Mouse (Mus musculus) intestine, embryonic 15.5 days (tissue): ENCODE results near the gene Rpap1. TPM values are rescaled to one million over a fixed set of nuclear protein-coding genes. Genes with fewer than 3 reads are reported as not detected.

ENCODE experiments used
- ATAC-seq: fragments of 200-750 bp; cut with Nextera tagmentation; 2 replicates; pipeline ENCODE4 v1.8.0; 2017; ENCODE audit warnings: moderate TSS enrichment, moderate library complexity
- H3K27ac ChIP-seq: fragments of 300-500 bp; sonication (generic); 2 replicates; pipeline ENCODE4 v1.5.1; 2015; ENCODE audit warnings: mild to moderate bottlenecking, inconsistent platforms
- H3K27me3 ChIP-seq: fragments of 300-500 bp; sonication (generic); replicated peaks from 2 replicates; pipeline ENCODE4 v1.6.1; 2015; ENCODE audit warnings: inconsistent platforms
- H3K36me3 ChIP-seq: fragments of 300-500 bp; sonication (generic); 2 replicates; pipeline ENCODE4 v1.6.1; 2015; ENCODE audit warnings: inconsistent platforms
- H3K4me1 ChIP-seq: fragments of 300-500 bp; sonication (generic); replicated peaks from 2 replicates; pipeline ENCODE4 v1.6.1; 2015; ENCODE audit warnings: inconsistent platforms
- H3K4me2 ChIP-seq: fragments of 300-500 bp; sonication (generic); replicated peaks from 2 replicates; pipeline ENCODE4 v1.6.1; 2015; ENCODE audit warnings: mild to moderate bottlenecking, inconsistent platforms
- H3K4me3 ChIP-seq: fragments of 300-500 bp; sonication (generic); replicated peaks from 2 replicates; pipeline ENCODE4 v1.5.1; 2015; ENCODE audit warnings: inconsistent platforms
- H3K9ac ChIP-seq: fragments of 300-500 bp; sonication (generic); 2 replicates; pipeline ENCODE4 v1.6.1; 2015; ENCODE audit warnings: inconsistent platforms
- H3K9me3 ChIP-seq: fragments of 300-500 bp; sonication (generic); 2 replicates; pipeline ENCODE4 v1.6.1; 2016; ENCODE audit warnings: inconsistent platforms
- WGBS: fragments of 180-500 bp; shearing (Covaris S2); methylation state at CpG from one replicate; pipeline ENCODE4 v1.1.7; 2015; 5-methylcytosine and 5-hydroxymethylcytosine counted together
- polyA plus RNA-seq: library from polyadenylated mRNA; unstranded; fragments of >200 nt; fragmentation: Nextera tagmentation; extraction: Ambion mirVana; gene quantifications from 2 replicates; pipeline ENCODE4 v1.2.1, GENCODE M21; 2015

The Rpap1 gene
- 24.2 and 24.8 TPM in 2 replicates for polyA plus RNA-seq

DNA sequence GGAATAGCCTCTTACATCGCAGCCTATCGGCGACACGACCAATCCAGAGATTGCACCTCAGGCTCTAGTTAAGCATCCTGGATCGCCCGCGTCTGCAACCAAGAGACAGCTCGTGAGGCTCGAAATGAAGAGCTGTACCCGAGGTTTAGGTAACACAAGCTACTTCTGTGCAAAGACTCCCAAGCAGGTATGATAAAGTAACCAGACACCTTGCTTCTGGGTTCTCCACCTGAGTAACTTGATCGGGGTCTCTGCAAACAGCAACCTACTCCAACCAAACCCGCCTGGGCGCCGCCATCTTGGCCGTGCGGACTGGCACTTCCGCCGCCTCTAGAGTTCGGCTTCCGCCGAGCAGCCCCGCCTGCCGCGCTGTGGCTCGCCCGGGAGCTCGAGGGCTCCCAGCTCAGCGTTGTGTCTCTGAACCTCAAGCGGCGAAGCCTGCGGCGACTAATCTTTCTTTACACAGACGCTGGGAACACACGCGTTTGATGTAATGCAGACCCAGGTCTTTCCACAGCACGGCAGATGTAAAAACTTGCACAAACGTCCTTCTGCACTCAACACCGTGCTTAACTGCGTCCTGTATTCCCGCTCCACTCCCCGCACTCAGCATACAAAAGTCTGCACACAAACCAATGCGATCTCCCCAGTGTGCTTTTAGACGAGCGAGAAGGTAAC lies at the start of gene Rpap1:
Rpap1 (minus strand) TSS at position 332 of the 678 bp plus-strand sequence.
- peak within 1 kb of the TSS; percentile 86 for H3K4me2 ChIP-seq
- H3K36me3 ChIP-seq, result no peaks in the 10 kb centered on the region
- peak within 1 kb of the TSS; percentile 59 for H3K9ac ChIP-seq
- no peaks in the 10 kb centered on the region for H3K9me3 ChIP-seq
- WGBS, result under 1% methylated on average over 44 of the region's 44 CpGs
- peaks cover 3% of the 10 kb centered on the region; the same call in 1 of the 2 replicates for H3K4me1 ChIP-seq
- peak within 1 kb of the TSS; percentile 73 for H3K27ac ChIP-seq
- peak; percentile 97 for ATAC-seq
- H3K27me3 ChIP-seq, result no peaks in the 10 kb centered on the region
- peak within 1 kb of the TSS; percentile 63 for H3K4me3 ChIP-seq

DNA sequence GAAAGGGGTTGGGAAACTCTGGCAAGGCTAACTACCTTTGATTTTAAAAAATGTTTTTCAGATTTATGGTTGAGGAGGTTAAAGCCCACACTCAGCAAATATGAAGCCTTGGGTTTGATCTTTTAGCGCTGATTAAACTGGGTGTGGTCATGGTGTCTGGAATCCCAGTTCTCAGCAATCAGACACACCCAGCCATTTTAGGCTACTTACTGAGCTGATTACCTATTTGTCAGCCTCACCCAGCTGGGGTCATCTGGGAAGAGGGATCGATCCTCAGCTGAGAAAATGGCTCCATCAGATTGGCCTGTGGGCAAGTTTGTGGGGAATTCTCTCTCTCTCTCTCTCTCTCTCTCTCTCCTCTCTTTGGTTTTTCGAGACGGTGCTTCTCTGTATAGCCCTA lies 46.9 kb upstream of the Rpap1 start:
- no peaks in the 10 kb centered on the region for H3K27me3 ChIP-seq
- no peaks in the 10 kb centered on the region for H3K9me3 ChIP-seq
- no peaks in the 10 kb centered on the region for H3K36me3 ChIP-seq
- WGBS, result 73% methylated on average over 4 of the region's 4 CpGs
- H3K4me2 ChIP-seq, result no peak overlapping the region
- no peak overlapping the region for H3K4me3 ChIP-seq
- no peak overlapping the region for H3K27ac ChIP-seq
- no peaks in the 10 kb centered on the region for H3K4me1 ChIP-seq
- ATAC-seq, result no peak
- no peak overlapping the region for H3K9ac ChIP-seq

DNA sequence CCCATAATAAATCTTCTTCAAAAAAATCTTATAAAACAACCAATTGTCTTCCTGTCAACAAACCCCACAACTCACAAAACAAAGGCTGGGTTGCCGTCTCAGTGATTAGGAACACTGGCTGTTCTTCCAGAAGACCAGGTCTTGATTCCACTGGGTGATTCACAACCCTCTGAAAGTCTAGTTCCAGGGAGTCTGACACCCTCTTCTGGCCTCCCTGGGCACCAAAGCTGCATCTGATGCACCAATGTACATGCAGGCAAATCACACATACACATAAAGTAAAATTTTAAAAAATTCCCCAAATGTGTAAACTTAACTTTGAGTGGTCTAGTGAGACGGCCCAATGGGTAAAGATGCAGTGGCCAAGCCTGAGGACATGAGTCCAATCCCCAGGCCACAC lies 43.2 kb upstream of the Rpap1 start:
- Histone ChIP-seq H3K4me3 (no peak overlapping the region), H3K36me3 (no peaks in the 10 kb centered on the region), H3K4me1 (no peaks in the 10 kb centered on the region), H3K27me3 (no peaks in the 10 kb centered on the region), H3K9ac (no peak overlapping the region), H3K4me2 (no peak overlapping the region), H3K27ac (no peak overlapping the region), H3K9me3 (no peaks in the 10 kb centered on the region)
- ATAC-seq, result no peak
- WGBS, result 62% methylated on average over 2 of the region's 2 CpGs

DNA sequence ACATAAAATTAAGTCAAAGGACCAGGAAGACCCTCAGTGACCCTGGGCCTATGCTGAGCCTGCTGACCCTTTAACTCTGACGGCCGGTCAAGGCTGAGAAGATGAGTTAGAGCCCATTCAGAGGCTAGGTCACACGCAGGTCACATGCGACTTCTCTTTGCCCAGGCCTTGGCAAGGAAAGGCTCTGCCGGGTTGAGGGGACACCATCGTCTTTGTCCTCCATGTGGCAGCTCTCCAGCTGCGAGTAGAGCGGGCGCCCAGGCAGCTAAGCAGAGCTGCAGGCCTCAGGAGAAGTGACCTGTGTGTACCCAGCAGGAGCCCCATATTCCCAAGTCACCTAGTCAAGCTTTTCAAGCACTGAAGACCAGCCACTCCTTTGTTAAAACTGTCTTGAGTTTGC lies 33.8 kb upstream of the Rpap1 start:
- Histone ChIP-seq H3K4me2 (no peak overlapping the region), H3K4me1 (no peaks in the 10 kb centered on the region), H3K9me3 (no peaks in the 10 kb centered on the region), H3K27me3 (no peaks in the 10 kb centered on the region), H3K36me3 (no peaks in the 10 kb centered on the region), H3K4me3 (no peak overlapping the region), H3K27ac (no peak overlapping the region), H3K9ac (no peak overlapping the region)
- 78% methylated on average over 9 of the region's 9 CpGs for WGBS
- no peak for ATAC-seq

DNA sequence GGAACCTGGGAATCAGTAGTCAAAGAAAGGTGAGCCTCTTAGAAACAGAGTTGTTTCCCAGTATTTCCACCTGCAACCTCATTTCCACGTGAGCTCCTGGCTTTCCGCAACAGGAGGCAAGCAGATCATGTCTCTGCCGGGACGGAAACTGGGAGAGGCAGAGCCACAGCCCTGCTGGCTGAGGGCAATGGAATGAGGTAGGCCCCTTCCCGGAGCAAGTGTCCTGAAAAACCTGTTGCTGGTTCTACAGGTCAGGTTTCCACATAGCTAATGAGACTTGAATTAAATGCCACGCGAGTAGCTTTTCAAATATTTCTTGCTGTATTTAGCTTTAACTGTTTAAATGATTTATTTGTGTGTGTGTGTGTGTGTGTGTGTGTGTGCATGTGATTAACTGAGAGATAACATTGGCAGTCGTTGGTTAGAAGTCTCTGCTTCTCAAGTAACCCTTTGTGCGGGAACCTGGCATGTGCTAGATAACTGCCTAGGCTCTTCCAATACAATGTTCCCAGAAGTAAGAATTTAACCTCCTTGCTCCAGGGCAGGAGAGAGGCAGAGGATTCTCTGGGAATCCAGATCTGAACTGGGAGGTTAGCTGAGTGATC lies 31.4 kb upstream of the Rpap1 start:
- H3K4me1 ChIP-seq, result no peaks in the 10 kb centered on the region
- H3K36me3 ChIP-seq, result no peaks in the 10 kb centered on the region
- no peak overlapping the region for H3K4me3 ChIP-seq
- no peak overlapping the region for H3K9ac ChIP-seq
- H3K27ac ChIP-seq, result no peak overlapping the region
- H3K9me3 ChIP-seq, result no peaks in the 10 kb centered on the region
- WGBS, result 33% methylated on average over 9 of the region's 9 CpGs
- no peak overlapping the region for H3K4me2 ChIP-seq
- no peaks in the 10 kb centered on the region for H3K27me3 ChIP-seq
- peak; percentile 85 for ATAC-seq

DNA sequence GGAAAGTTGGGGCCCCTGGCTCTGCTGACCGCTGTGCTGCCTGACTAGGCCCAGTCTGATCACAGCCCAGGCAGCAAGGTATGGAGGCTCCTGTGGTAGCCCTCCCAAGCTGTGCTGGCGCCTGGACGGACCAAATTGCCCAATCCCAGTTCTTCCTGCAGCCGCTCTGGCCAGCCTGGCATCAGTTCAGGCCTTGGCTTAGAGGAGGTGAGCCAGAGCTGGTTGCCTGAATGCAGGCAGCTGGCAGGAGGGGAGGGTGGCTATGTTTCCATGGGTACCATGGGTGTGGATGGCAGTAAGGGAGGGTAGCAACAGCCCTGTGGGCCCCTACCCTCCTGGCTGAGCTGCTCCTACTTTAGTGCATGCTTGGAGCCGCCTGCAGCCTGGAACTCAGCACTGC lies 29.7 kb upstream of the Rpap1 start:
- no peaks in the 10 kb centered on the region for H3K36me3 ChIP-seq
- 88% methylated on average over 5 of the region's 5 CpGs for WGBS
- peak; percentile 12; the same call in 1 of the 2 replicates for ATAC-seq
- no peak overlapping the region for H3K4me3 ChIP-seq
- no peaks in the 10 kb centered on the region for H3K9me3 ChIP-seq
- H3K9ac ChIP-seq, result no peak overlapping the region
- H3K4me1 ChIP-seq, result no peaks in the 10 kb centered on the region
- no peak overlapping the region for H3K4me2 ChIP-seq
- no peaks in the 10 kb centered on the region for H3K27me3 ChIP-seq
- H3K27ac ChIP-seq, result no peak overlapping the region

DNA sequence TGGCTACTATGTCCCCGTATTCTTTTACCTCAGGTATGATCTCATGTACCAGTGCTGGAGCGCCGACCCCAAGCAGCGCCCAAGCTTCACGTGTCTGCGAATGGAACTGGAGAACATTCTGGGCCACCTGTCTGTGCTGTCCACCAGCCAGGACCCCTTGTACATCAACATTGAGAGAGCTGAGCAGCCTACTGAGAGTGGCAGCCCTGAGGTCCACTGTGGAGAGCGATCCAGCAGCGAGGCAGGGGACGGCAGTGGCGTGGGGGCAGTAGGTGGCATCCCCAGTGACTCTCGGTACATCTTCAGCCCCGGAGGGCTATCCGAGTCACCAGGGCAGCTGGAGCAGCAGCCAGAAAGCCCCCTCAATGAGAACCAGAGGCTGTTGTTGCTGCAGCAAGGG lies 29.3 kb upstream of the Rpap1 start:
- Histone ChIP-seq H3K4me3 (no peak overlapping the region), H3K4me2 (no peak overlapping the region), H3K4me1 (no peaks in the 10 kb centered on the region), H3K9ac (no peak overlapping the region), H3K27me3 (no peaks in the 10 kb centered on the region), H3K36me3 (no peaks in the 10 kb centered on the region), H3K9me3 (no peaks in the 10 kb centered on the region), H3K27ac (no peak overlapping the region)
- ATAC-seq, result no peak
- 96% methylated on average over 13 of the region's 13 CpGs for WGBS

DNA sequence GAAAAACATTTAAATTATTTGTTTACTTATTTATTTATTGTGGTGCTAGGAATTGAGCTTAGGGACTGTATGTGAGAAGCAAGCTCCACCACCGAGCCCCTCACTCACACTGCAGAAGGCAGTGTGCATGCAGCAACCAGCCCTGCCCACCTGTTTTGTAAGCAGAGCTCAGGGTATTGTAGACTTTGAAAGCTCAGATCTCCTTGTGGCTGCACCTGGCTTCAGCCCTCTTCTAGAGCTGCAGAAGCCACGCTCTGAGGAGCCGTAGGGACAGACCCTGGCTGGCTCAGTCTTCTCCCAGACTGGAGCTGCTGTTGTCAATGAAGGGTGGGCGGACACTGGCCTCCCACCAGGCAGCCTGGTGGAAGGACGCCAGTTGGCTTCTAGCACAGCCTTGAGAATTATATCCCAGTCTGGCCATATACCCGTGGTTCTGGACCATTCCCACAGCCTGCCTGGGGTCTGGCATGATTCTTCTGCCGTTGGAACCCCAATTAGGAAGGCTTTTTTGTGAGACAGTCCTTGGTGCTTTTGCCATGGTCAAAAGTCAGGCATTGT lies 27.1 kb upstream of the Rpap1 start:
- no peak overlapping the region for H3K4me2 ChIP-seq
- no peak for ATAC-seq

DNA sequence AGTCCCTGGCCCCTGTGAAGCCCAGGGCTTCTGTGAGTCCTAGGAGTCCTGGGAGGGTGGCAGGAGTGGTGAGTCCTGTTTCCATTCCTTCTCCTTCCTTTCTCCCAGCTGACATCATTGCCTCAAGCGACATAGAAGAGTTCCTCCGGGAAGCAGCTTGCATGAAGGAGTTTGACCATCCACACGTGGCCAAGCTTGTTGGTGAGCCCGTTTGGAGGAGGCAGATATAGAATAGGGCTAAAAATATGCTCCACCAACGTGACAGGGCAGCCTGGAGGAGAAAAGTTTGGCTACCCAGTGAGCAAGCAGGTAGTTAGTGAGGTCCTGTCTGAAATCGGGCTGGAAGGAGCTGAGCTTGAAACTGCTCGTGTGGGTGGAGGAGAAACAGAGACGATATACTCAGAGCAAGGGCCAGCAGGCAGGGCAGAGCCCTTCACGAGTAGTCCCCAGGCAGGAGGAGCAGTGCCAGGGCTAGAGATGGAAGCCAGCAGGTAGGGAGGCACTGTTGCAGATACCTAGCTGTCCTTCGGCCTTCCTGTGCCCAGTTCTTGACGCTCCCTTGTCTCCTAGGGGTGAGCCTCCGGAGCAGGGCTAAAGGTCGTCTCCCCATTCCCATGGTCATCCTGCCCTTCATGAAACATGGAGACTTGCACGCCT lies 24.3 kb upstream of the Rpap1 start:
- no peak for ATAC-seq
- peaks cover 7% of the 10 kb centered on the region; the same call in 1 of the 2 replicates for H3K36me3 ChIP-seq
- H3K4me3 ChIP-seq, result no peak overlapping the region
- H3K9me3 ChIP-seq, result no peaks in the 10 kb centered on the region
- no peak overlapping the region for H3K4me2 ChIP-seq
- no peak overlapping the region for H3K27ac ChIP-seq
- 85% methylated on average over 14 of the region's 14 CpGs for WGBS
- H3K4me1 ChIP-seq, result no peaks in the 10 kb centered on the region; the same call in 1 of the 2 replicates
- no peak overlapping the region for H3K9ac ChIP-seq
- no peaks in the 10 kb centered on the region for H3K27me3 ChIP-seq

More for the DNA sequence above, 27.1 kb upstream of the Rpap1 start:
- peaks cover 7% of the 10 kb centered on the region; the same call in 1 of the 2 replicates for H3K36me3 ChIP-seq
- H3K4me1 ChIP-seq, result no peaks in the 10 kb centered on the region
- H3K9ac ChIP-seq, result no peak overlapping the region
- H3K4me3 ChIP-seq, result no peak overlapping the region
- H3K27me3 ChIP-seq, result no peaks in the 10 kb centered on the region
- 63% methylated on average over 7 of the region's 7 CpGs for WGBS
- H3K9me3 ChIP-seq, result no peaks in the 10 kb centered on the region
- H3K27ac ChIP-seq, result no peak overlapping the region

DNA sequence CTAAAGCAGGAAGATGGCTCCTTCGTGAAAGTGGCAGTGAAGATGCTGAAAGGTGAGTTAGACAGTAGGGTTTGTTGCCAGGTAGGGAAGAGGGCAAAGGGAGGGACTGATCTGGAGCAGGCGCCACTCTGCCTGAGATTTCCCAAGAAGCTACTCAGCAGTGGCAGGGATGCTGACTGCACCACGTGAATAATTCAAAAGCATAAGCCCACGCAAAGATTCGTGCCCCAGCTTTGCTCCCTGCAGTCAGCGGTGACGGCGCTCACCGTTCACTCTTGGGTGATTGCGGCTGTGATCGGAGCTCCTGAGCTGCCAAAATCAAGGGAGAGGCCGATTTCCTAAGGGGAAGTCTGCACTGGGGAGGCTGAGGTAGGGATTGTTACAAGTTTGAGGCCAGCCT lies 23.6 kb upstream of the Rpap1 start:
- H3K9ac ChIP-seq, result no peak overlapping the region
- H3K4me1 ChIP-seq, result no peaks in the 10 kb centered on the region; the same call in 1 of the 2 replicates
- no peak overlapping the region for H3K27ac ChIP-seq
- no peaks in the 10 kb centered on the region for H3K9me3 ChIP-seq
- H3K27me3 ChIP-seq, result no peaks in the 10 kb centered on the region
- no peak overlapping the region for H3K4me2 ChIP-seq
- peaks cover 7% of the 10 kb centered on the region; the same call in 1 of the 2 replicates for H3K36me3 ChIP-seq
- 85% methylated on average over 12 of the region's 12 CpGs for WGBS
- H3K4me3 ChIP-seq, result no peak overlapping the region
- no peak for ATAC-seq

DNA sequence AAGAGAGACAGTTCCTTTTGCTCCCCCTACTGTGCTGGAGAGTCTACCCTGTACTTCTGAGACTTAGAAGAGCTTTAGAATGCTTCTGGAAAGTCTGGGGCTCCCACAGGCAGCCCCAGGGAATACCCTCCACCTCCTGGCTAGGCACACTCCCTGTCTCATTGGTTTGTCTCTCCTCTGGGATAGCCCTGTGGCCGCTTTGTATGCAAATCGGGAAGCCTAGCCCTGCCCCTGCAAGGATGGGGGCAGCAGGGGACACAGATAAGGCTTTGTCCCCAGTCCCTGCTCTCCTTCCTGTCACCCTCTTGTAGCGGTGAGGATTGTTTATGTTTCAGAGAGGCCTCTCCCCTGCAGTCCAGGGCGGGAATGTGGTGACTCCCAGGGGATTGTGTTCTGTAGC lies 21.5 kb upstream of the Rpap1 start:
- Histone ChIP-seq H3K27me3 (no peaks in the 10 kb centered on the region), H3K9me3 (no peaks in the 10 kb centered on the region), H3K4me1 (no peaks in the 10 kb centered on the region; the same call in 1 of the 2 replicates), H3K36me3 (peaks cover 11% of the 10 kb centered on the region; the same call in 1 of the 2 replicates), H3K27ac (no peak overlapping the region), H3K4me2 (no peak overlapping the region), H3K9ac (no peak overlapping the region), H3K4me3 (no peak overlapping the region)
- no peak for ATAC-seq
- WGBS, result 36% methylated on average over 4 of the region's 4 CpGs

DNA sequence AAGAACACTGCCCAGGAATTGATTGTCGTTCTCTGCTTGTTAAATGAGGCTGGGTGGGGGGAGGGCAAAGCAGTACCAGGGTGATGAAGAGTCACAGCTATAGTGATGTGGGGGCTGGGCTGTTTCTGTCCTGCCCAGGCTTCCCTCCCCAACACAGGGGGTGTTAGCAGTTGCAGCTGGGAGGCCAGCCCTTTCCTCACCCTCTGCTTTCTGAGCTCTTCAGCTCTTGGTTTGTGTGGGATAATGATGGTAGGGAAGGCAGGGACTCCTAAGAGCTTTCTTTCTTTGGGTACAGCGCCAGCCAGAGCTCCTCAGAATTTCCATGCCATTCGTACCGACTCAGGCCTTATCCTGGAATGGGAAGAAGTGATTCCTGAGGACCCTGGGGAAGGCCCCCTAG lies 21.1 kb upstream of the Rpap1 start:
- no peaks in the 10 kb centered on the region for H3K9me3 ChIP-seq
- H3K4me2 ChIP-seq, result no peak overlapping the region
- H3K4me1 ChIP-seq, result no peaks in the 10 kb centered on the region; the same call in 1 of the 2 replicates
- no peak for ATAC-seq
- H3K27ac ChIP-seq, result no peak overlapping the region
- 37% methylated on average over 4 of the region's 4 CpGs for WGBS
- peaks cover 11% of the 10 kb centered on the region; the same call in 1 of the 2 replicates for H3K36me3 ChIP-seq
- H3K4me3 ChIP-seq, result no peak overlapping the region
- H3K9ac ChIP-seq, result no peak overlapping the region
- no peaks in the 10 kb centered on the region for H3K27me3 ChIP-seq
